Mouse (Mus musculus) bone marrow macrophage, adult 2 months (primary cell): Measurements from ENCODE around the gene Eml5.

Source experiments
- CTCF ChIP-seq: IDR thresholded peaks from 2 replicates; pipeline ENCODE4 v1.5.1; 2012; ENCODE audit warnings: low read depth, mild to moderate bottlenecking, low read length, moderate library complexity
- POLR2A ChIP-seq: IDR thresholded peaks from 2 replicates; pipeline ENCODE4 v1.6.1; 2012; ENCODE audit warnings: mild to moderate bottlenecking, low read depth, low read length, borderline replicate concordance

DNA sequence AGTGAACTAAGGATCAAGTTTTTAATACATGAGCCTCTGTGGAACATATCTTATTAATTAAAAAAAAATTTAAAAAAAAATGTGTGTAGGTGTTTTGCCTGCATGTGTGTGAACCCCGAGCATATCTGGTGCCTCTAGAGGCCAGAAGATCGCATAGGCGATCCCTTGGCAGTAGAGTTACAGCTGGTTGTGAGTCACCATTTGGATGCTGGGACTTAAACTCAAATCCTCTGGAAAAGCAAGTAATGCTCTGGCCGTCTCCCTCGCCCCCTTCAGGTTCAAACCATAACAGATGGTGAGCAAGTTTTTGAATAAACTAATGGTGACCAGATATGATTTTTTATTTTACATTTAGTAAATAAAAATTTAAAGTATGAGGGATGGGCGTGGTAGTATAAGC lies 143.6 kb downstream of the Eml5 start:
- no peak for TF ChIP-seq POLR2A
- no peak for TF ChIP-seq CTCF
